Mouse (Mus musculus): ENCODE results near the gene Cebpz.

DNA sequence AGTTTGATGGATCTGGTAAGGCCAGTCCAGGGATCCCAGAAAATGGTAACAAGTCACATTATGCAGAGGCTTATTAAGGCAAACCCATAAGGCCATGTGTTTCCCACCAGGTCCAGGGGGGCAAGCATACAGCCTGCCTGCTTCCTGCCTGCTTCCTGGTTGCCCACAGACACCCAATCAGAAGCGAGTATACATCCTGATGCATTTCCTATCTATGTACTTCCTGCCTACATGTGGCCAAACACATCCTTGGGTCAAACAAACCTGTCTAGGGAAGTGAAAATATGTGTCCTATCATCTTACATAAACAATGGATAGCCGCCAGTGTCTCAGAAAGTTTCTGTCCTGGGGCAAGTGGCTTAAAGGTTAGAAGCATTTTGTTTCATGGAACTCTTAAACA is 33.7 kb downstream of the Cebpz start:
- TF ChIP-seq CTCF (IDR thresholded peaks at IDR 0.05; ENCODE audit: low read depth, low read length) (no peak), GATA1 (IDR thresholded peaks at IDR 0.05; ENCODE audit: borderline replicate concordance, low read length) (no peak), TAL1 (conservative IDR thresholded peaks at IDR 0.05; ENCODE audit: low read depth, low read length) (no peak), POLR2AphosphoS5 (IDR thresholded peaks at IDR 0.05; ENCODE audit: insufficient replicate concordance, low read depth, low read length) (no peak), GATA2 (IDR thresholded peaks at IDR 0.05; ENCODE audit: borderline replicate concordance, low read depth, low read length) (no peak)
